Mouse (Mus musculus): ENCODE results near the gene Ankrd12. TPM values are rescaled to one million over a fixed set of nuclear protein-coding genes. Genes with fewer than 3 reads are reported as not detected.

Ankrd12 gene
- polyA plus RNA-seq, 1 experiment from 2014 or later = 32.9 TPM

DNA sequence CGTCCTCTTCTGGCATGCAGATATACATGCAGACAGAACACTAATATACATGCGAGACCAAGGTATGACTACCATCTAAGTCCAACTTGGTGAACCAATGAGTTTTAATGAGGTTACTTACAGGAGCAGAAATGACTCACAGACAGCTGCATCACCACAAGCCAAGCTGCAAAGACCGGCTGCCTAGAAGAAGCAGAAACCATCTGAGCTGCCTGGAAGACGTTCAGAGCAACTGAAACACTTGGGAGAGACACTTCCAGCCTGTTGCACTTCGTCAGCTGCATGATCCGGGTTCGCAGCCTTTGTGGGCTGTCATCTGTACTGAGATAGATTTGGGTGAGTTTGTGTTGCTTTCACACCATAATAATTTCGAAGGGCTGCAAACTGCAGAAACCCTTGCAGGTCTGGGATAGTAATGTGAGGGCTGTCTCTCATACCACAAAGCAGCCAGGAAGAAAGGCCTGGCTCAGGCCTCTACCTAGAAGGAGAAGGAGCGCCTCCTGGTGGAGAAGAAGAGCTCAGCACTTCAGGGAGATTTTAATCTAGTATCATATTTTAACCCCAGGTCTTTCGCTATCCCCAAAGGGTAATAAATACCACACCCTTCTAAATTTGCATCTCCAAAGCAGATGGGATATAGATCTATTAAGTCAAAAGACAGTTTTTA is 29.8 kb upstream of the Ankrd12 start:
- H3K36me3 ChIP-seq = no peaks in the 10 kb centered on the region
- WGBS = 43% methylated on average over 10 of the region's 10 CpGs

DNA sequence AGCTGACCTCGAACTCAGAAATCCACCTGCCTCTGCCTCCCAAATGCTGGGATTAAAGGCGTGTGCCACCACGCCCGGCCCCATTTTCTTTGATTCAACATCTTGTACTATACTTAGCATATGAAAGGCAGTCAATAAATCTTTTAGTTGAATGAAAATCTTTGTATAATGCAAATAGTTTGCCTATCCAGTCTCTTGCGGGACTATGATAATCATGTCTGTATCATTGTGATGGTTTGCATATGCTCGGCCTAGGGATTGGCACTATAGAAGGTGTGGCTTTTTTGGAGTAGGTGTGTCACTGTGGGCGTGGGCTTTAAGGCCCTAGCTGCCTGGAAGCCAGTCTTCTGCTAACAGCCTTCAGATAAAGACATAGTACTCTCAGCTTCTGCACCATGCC is 27.2 kb upstream of the Ankrd12 start:
- no peak overlapping the region for H3K27ac ChIP-seq (replicated peaks)
- ATAC-seq (ENCODE audit: insufficient number of reproducible peaks, low FRiP score, low TSS enrichment, low read depth) = no peak
- H3K9me3 ChIP-seq (replicated peaks) = no peaks in the 10 kb centered on the region
- no peaks in the 10 kb centered on the region for H3K27me3 ChIP-seq
- H3K36me3 ChIP-seq = no peaks in the 10 kb centered on the region
- no peak overlapping the region for H3K4me3 ChIP-seq (replicated peaks)
- no peak overlapping the region for H3K9ac ChIP-seq
- H3K4me1 ChIP-seq = peaks cover 13% of the 10 kb centered on the region
- no peak overlapping the region for H3K4me2 ChIP-seq (replicated peaks)
- 84% methylated on average over 7 of the region's 7 CpGs for whole genome bisulfite sequencing

More for the DNA sequence above, 29.8 kb upstream of the Ankrd12 start:
- Histone ChIP-seq H3K27ac (replicated peaks) (no peak overlapping the region), H3K4me1 (peaks cover 7% of the 10 kb centered on the region; the same call in 1 of the 2 replicates), H3K4me3 (replicated peaks) (no peak overlapping the region), H3K4me2 (replicated peaks) (no peak overlapping the region), H3K9ac (no peak overlapping the region), H3K9me3 (replicated peaks) (no peaks in the 10 kb centered on the region), H3K27me3 (no peaks in the 10 kb centered on the region)
- ATAC-seq (ENCODE audit: insufficient number of reproducible peaks, low FRiP score, low TSS enrichment, low read depth) = no peak

DNA sequence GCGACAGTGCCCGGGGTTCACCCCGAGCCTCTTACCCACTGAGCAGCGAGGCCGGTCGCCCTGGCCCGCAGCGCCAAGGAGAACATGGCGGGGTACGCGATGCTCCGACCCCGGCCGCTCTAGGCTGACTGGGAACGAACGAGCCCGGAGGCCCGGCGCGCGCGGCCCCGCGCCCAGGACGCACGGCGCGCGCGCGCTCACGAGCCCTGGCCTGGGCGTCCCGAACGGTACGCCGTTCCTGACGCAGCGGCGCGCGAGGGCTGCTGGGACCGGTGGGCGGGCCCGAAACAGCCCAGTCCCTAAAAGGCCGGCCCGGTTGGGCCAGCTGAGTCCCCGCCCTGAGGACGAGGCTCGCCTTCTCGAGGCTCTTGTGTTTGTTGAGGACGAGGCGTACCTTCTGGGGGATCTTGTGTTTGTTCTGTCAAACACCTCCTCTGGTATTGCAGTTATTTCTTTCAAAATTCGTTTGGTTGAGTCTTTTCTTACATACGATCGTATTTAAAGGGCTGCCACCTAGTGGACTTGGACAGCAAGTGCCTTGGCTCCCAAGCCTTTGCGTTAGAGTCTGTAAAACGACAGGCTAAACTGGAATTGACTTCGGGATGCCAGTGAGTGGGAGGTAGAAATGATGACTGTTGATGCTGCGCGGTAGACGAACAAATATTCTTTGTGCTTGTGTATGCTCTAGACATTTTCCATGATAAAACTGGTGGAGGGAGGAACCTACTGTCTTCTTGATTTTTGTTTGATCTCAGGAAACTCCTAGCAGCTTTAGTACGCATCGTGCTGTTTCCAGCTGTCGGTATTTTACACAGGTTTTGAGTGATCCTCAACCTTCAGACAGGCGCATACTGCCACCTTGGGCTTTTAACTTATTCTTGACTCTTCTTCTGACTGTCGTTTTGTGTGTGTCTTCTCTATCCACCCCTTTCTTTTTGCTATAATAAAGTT is 24.8 kb upstream of the Ankrd12 start, which contains the start of gene Ndufv2:
Gene Ndufv2 (minus strand): TSS at position 180 of the 951 bp plus-strand sequence.
- peaks cover 13% of the 10 kb centered on the region for H3K4me1 ChIP-seq
- H3K4me2 ChIP-seq (replicated peaks) = peak within 1 kb of the TSS; percentile 89
- H3K27ac ChIP-seq (replicated peaks) = peak within 1 kb of the TSS; percentile 93
- no peaks in the 10 kb centered on the region for H3K27me3 ChIP-seq
- no peaks in the 10 kb centered on the region for H3K9me3 ChIP-seq (replicated peaks)
- H3K36me3 ChIP-seq = 0 out of 2 replicates have a peak, but pooled peaks cover 5% of the 10 kb centered on the region
- H3K4me3 ChIP-seq (replicated peaks) = peak within 1 kb of the TSS; percentile 94
- ATAC-seq (ENCODE audit: insufficient number of reproducible peaks, low FRiP score, low TSS enrichment, low read depth) = peak; percentile 99
- under 1% methylated on average over 67 of the region's 67 CpGs for WGBS
- H3K9ac ChIP-seq = peak within 1 kb of the TSS; percentile 96

DNA sequence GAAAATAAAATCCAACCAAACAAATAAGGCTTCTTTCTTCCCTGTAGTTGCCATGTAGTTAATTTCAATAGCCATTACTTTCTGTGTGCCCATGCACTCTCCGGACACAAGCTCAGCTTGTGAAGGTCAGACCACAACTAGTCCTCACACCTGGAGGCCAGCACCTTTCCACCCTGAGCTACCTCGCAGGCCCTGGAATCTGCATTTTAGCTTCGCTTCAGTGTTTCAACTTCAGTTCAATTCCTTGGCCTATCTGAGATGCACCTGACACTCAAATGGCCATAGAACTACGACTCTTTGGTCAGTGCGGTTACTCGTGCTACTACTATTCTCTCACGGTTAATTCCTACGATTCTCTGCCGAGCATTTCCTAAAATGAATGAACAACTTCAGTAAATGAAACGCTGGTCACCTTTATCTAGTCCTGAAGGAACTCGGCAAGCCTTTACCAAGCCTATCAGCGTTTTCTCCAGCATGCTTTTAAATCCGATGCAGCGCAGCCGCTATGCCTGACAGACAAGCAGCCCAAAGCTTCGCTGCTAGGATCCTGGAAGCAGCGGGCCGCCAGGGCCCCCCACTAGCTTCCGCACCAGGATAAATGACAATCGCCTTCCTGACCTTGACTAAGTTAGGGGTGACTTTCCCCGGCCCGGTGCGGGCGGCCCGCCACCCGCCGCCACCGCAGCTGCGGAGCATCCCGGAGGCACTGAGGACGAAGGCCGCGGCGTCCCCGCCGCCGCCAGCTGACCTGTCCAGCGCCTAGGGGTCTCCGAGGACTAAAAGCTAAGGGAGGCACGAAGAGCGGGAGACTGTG is 23.9 kb upstream of the Ankrd12 start:
- peak; percentile 22 for ATAC-seq (ENCODE audit: insufficient number of reproducible peaks, low FRiP score, low TSS enrichment, low read depth)
- Histone ChIP-seq H3K27ac (replicated peaks) (peak overlapping the region; percentile 93), H3K4me3 (replicated peaks) (peak overlapping the region; percentile 94), H3K4me1 (peaks cover 13% of the 10 kb centered on the region), H3K36me3 (0 out of 2 replicates have a peak, but pooled peaks cover 5% of the 10 kb centered on the region), H3K9ac (peak overlapping the region; percentile 96), H3K4me2 (replicated peaks) (peak overlapping the region; percentile 89), H3K9me3 (replicated peaks) (no peaks in the 10 kb centered on the region), H3K27me3 (no peaks in the 10 kb centered on the region)
- WGBS = 2% methylated on average over 38 of the region's 41 CpGs

DNA sequence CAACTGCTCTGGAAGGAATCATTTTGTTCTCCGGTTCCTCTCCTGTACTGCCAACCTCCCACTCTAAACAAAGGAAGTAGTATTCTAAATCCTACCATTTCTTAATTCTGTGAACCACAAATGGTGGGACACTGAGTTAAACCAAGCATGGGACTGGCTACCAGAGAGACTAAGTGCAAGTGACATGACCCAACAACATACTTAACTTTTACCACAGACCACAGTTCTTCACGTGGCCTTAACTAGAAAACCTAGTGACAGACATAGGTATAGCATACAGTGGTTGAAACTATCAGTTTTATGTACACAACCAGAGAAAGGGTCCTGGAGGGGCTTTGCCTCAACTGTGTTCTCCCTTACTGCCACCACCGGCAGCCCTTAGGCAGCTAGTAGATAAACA is 15.8 kb upstream of the Ankrd12 start:
- H3K27ac ChIP-seq (replicated peaks) = no peak overlapping the region
- WGBS = 66% methylated on average over 3 of the region's 3 CpGs
- no peak overlapping the region for H3K4me3 ChIP-seq (replicated peaks)
- no peaks in the 10 kb centered on the region for H3K9me3 ChIP-seq (replicated peaks)
- no peak overlapping the region for H3K9ac ChIP-seq
- ATAC-seq (ENCODE audit: insufficient number of reproducible peaks, low FRiP score, low TSS enrichment, low read depth) = no peak
- peaks cover 17% of the 10 kb centered on the region; the same call in 1 of the 2 replicates for H3K36me3 ChIP-seq
- H3K4me1 ChIP-seq = no peaks in the 10 kb centered on the region
- H3K4me2 ChIP-seq (replicated peaks) = no peak overlapping the region
- no peaks in the 10 kb centered on the region for H3K27me3 ChIP-seq

DNA sequence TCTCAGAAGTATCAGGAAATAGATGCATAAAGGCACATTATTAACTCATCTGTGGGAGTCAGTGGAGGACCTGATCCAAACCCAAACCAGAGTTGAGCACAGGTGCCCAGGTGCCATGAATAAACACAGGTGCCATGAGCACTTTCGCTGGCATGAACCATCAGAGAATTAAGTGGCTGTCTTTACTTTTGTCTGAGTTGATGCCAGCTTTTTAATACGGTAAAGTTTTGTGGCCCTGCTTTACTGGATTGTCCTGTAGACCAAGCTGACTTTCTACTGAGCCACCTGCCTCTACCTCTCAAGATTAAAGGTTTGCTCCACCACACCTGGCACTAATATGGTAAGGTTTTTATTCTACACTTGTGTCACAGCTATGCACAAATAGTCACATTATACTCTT is 15.2 kb upstream of the Ankrd12 start:
- Histone ChIP-seq H3K9ac (no peak overlapping the region), H3K4me3 (replicated peaks) (no peak overlapping the region), H3K27me3 (no peaks in the 10 kb centered on the region), H3K4me1 (no peaks in the 10 kb centered on the region), H3K27ac (replicated peaks) (no peak overlapping the region), H3K36me3 (peaks cover 18% of the 10 kb centered on the region), H3K4me2 (replicated peaks) (no peak overlapping the region), H3K9me3 (replicated peaks) (no peaks in the 10 kb centered on the region)
- ATAC-seq (ENCODE audit: insufficient number of reproducible peaks, low FRiP score, low TSS enrichment, low read depth) = no peak
- 86% methylated on average over 2 of the region's 2 CpGs for WGBS

DNA sequence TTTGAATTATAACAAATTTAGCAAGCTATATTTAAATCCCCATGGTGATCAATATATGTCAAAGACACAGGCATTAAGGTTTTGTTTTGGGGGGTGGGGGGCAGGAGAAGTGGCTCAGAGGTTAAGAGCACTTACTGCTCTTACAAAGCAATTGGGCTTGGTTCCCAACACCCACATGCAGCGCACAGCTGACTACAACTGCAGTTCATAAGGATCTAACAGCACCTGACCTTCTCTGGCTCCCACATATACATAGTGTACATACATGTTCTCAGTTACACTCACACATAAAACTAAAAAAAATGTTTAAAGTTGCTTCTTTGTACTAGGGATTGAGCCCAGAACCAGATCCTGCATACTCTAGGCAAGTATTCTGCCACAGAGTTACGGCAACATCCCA is 14.5 kb upstream of the Ankrd12 start:
- no peaks in the 10 kb centered on the region for H3K9me3 ChIP-seq (replicated peaks)

DNA sequence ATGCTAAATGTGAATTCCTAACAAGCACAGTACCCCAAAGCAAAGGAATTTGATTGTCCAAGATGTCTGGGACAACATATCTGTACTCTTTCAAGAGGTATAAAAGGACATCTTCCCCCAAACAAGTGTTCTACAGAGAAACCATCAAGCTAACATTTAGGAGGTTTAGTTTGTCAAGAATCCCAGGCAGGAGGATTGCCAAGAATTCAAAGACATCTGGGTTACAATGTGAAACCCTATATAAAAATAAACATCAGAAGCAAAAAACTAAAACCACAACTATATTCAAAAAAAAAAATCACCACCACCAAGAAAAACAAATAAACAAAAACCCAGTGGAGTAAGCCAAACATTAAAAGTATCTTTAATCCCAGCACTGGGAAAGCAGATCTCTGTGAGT is 13.4 kb upstream of the Ankrd12 start:
- H3K4me3 ChIP-seq (replicated peaks) = no peak overlapping the region
- H3K27ac ChIP-seq (replicated peaks) = no peak overlapping the region
- no peak overlapping the region for H3K4me2 ChIP-seq (replicated peaks)
- no peaks in the 10 kb centered on the region for H3K9me3 ChIP-seq (replicated peaks)
- H3K9ac ChIP-seq = no peak overlapping the region
- H3K4me1 ChIP-seq = no peaks in the 10 kb centered on the region
- H3K27me3 ChIP-seq = no peaks in the 10 kb centered on the region
- no peak for ATAC-seq (ENCODE audit: insufficient number of reproducible peaks, low FRiP score, low TSS enrichment, low read depth)
- H3K36me3 ChIP-seq = peaks cover 34% of the 10 kb centered on the region

More for the DNA sequence above, 14.5 kb upstream of the Ankrd12 start:
- H3K4me3 ChIP-seq (replicated peaks) = no peak overlapping the region
- H3K4me2 ChIP-seq (replicated peaks) = no peak overlapping the region
- H3K9ac ChIP-seq = no peak overlapping the region
- H3K36me3 ChIP-seq = peaks cover 23% of the 10 kb centered on the region
- WGBS = 84% methylated on average over 2 of the region's 2 CpGs
- no peak overlapping the region for H3K27ac ChIP-seq (replicated peaks)
- no peaks in the 10 kb centered on the region for H3K4me1 ChIP-seq
- no peak for ATAC-seq (ENCODE audit: insufficient number of reproducible peaks, low FRiP score, low TSS enrichment, low read depth)
- H3K27me3 ChIP-seq = no peaks in the 10 kb centered on the region

DNA sequence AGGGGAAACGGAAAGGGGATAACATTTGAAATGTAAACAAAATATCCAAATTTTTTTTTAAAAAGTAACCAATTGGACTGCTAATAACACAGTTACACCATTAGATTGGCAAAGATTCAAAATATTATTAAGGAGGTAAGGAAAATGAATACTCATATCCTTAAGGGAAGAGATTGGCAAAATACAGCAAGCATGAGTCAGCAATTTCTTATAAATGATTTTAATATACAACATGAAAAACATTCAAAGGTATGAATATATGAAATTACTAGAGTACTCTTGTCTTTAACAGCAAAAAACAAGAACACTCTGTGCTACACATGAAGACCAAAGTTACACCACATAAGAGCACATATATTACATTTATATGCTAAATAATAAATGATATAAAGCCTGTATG is 8.1 kb upstream of the Ankrd12 start:
- no peak for ATAC-seq (ENCODE audit: insufficient number of reproducible peaks, low FRiP score, low TSS enrichment, low read depth)
- Histone ChIP-seq H3K4me1 (no peaks in the 10 kb centered on the region), H3K27me3 (no peaks in the 10 kb centered on the region), H3K9ac (no peak overlapping the region), H3K9me3 (replicated peaks) (no peaks in the 10 kb centered on the region), H3K36me3 (peaks cover 46% of the 10 kb centered on the region), H3K27ac (replicated peaks) (no peak overlapping the region), H3K4me2 (replicated peaks) (no peak overlapping the region), H3K4me3 (replicated peaks) (no peak overlapping the region)
- 91% methylated on average over 1 of the region's 1 CpGs for WGBS

DNA sequence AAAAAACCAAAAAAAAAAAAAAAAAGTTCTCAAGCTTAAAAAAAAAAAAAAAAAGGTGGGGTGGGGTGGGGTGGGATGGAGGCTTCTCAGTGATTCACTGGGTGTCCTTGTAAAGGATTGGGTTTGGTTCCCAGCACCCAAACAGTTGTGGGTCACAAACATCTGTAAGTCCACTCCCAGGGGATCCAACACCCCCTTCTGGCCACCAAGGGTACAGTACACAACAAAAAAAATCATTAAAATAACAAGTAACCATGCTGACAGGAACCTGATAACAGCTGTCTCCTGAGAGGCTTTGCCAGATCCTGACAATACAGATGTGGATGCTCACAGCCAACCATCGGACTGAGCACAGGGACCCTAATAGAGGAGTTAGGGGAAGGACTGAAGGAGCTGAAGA is 7.6 kb upstream of the Ankrd12 start:
- no peaks in the 10 kb centered on the region for H3K27me3 ChIP-seq
- H3K9ac ChIP-seq = no peak overlapping the region
- peaks cover 48% of the 10 kb centered on the region for H3K36me3 ChIP-seq
- no peaks in the 10 kb centered on the region for H3K9me3 ChIP-seq (replicated peaks)
- 93% methylated on average over 1 of the region's 1 CpGs for WGBS
- no peak for ATAC-seq (ENCODE audit: insufficient number of reproducible peaks, low FRiP score, low TSS enrichment, low read depth)
- no peak overlapping the region for H3K4me3 ChIP-seq (replicated peaks)
- no peaks in the 10 kb centered on the region for H3K4me1 ChIP-seq
- H3K4me2 ChIP-seq (replicated peaks) = no peak overlapping the region
- H3K27ac ChIP-seq (replicated peaks) = no peak overlapping the region
